Mouse (Mus musculus) ZHBTc4 (cell line): ENCODE measurements around the gene Idua.
"Not testable (repeated sequence)": the region's sequence is repeated elsewhere in the genome, so short reads cannot be mapped to it uniquely, and the experiment has no call there.

ENCODE experiments used
- DNase-seq: peaks from one replicate; pipeline ENCODE4 v3.0.0-alpha.2; 2011; ENCODE audit warnings: low read depth, low spot score

Gene Idua

GRCm38 (mm10) chr5:108659698-108660631 is at the start of gene Idua:
Idua (plus strand) TSS chr5:108660331.
- DNase-seq: peak; percentile 27

DNA sequence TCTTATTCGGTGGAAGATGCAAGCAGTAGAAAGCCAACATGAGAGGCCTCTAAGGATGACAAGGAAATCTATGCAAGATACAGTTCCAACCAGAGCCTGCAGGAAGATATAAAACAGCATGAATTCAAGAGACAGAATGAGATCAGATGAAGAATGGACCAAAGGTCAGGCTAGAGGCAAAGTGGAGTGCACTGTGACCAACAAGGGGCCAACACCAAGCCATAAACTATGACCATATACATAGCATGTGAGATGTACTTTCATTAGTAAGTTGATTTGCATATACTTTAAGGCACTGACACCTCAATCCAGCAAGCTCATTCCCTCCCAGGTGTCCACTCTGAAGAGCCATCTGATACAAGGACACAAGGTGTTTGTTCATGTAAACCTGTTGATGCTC is 49.7 kb upstream of the Idua start:
- DNase-seq: no peak

DNA sequence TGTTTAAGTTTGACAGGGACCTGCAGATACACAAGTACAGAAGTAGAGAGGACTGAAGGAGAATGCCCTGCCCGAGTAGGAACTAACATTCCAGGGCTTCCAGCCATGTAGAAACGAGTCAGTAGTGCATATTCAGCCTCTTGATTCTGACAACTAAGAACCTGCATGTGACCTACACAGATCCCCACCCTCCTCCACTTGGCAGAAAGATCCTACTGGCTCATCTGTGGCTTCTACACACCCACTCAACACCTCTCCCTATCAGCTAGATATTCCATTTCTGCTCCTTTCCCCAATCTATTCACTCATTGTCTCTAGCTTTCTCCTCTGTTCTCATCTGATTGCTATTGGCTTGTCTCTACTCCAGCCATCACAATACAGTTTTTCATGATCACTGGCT is 38.3 kb upstream of the Idua start:
- DNase-seq: no peak

GRCm38 (mm10) chr5:108626050-108626660 is 34.0 kb upstream of the Idua start:
- DNase-seq: no peak

- peak; percentile 36 for DNase-seq
These were observed 31.1 kb upstream of the Idua start for GRCm38 (mm10) chr5:108628891-108629633.

DNA sequence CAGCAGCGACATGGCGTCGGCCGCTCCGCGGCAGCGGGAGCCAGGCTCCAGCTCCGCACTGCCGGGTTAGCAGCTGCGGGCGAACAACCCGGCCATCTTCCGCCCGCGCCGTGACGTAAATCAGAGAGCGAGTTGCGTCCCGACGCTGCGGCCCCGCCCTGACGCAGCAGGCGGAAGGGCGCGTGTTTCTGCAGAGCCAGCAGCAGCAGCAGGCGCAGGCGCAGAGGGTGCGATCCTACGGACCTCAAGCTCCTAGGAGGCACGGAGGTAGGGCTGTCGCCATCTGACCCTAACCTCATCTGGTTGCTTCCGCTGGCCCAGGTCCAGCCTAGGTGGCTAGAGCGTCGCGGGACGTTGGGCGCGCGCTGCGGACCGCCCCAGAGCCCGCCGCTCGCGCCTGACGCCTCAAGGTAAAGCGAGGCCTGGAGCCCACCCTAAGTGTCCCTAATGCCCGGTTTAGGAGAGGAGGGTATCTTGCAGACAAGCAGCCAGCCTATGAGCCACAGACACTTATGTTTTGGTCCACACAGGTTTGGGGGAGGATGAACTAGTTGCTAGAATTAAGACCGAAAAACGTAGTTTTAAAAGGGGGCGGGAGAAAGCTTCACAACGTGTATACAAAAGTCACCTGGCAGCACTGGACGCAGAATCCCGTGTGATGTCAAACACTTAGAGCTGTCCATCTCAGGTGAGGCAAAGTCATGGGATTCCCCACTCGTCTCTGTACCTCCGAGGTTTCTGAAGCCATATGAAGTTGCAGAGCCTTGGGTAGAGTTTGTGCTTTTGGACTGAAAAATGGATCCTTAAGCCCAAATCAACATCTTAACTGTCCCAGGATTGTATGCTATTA is 30.3 kb upstream of the Idua start, which contains the start of the genes Gak and Tmem175:
Gene Gak (minus strand): TSS at position 122 of the 850 bp plus-strand sequence.
Gene Tmem175 (plus strand): TSS at position 137 of the 850 bp plus-strand sequence.
- peak; percentile 98 for DNase-seq

DNA sequence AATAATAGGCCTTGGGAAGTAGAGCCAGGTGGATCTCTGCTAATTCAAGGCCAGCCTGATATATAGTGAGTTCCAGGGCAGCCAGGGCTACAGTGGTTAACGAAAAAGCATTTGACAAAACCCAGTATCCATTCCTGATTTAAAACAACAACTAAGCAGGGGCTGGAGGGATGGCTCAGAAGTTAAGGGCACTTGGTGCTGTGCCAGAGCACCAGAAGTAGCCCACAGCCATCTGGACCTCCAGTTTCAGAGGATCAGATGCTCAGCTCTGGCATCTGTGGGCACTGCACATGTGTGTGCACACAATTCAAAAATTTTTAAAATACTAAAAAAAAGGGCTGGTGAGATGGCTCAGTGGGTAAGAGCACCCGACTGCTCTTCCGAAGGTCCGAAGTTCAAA is 26.5 kb upstream of the Idua start:
- no peak for DNase-seq

GRCm38 (mm10) chr5:108634088-108634487 is 26.0 kb upstream of the Idua start:
- DNase-seq: not testable (repeated sequence)

- no peak for DNase-seq
These were observed 24.0 kb upstream of the Idua start for GRCm38 (mm10) chr5:108636172-108636571.

DNA sequence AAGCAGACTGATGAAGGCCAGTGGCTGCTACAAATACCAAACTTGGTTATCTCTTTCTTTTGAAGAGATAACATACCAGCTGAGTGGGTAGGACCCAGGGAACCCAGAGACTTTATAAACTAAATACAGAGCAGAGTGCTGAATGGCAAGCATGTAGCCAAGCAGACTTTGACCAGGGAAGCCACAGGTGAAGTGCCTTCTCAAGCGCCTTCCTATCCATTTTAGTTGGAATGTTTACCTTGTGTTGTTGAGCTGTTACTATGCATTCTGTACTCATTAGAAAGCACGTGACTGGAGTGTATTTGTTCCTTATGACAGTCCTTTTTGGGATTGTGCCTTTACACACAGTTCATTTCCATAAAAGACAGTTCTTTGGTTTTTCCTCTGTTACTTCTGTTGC is 16.5 kb upstream of the Idua start:
- no peak for DNase-seq

GRCm38 (mm10) chr5:108645651-108646342 is 14.3 kb upstream of the Idua start:
- DNase-seq: no peak

- DNase-seq: no peak
These were observed 13.8 kb upstream of the Idua start for GRCm38 (mm10) chr5:108646343-108646660.

GRCm38 (mm10) chr5:108647311-108647710 is 12.8 kb upstream of the Idua start:
- no peak for DNase-seq

DNA sequence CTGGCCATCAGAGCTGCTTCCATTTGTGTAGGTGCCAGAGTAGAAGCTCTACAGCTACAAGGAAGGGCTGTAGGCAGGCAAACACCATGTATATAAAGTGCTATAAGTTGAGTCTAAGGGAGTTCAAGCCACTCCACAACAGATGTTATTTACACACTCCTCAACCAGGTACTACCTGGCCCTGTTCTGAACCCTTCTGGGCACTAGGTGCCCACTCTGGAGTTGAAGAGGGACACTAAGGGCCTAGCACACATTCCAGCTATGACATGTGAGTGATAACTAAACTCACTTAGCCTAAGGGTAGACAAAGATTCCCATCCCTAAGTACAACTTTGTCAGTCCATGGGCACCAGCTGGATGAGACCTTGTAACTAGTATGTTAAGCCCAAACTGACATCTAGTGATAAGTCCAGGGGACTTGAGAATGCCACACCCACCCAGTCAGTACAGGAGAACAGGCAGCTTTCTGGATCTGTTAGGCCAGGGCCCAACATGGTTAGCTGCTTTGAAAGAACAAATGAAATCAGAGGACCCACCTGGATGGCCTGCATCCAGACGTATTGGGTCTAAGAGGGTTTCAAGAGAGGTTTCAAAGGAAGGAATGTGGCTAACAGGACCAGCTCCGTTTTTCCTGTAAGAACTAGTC is 12.2 kb upstream of the Idua start:
- no peak for DNase-seq

- DNase-seq: no peak
These were observed 11.1 kb upstream of the Idua start for GRCm38 (mm10) chr5:108648937-108649576.

DNA sequence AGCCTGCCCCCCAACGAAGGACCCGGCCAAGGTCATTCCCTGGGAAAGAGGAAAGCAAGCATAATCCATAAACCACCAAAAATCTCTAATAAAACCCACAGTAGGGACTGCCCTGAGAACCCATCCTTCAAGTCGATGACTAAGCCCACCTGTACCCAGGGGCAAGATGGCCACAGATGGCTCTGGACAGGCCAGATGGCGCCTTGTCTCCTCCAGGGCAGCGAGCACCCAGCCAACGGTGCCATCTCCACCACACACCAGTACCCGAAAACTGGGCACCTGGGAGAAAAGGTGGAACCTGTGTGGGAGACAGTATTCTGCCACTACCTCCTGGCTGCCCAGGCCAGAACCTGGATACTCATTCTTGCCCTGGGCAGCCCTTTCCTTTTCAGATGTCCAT is 9.8 kb upstream of the Idua start:
- no peak for DNase-seq

GRCm38 (mm10) chr5:108651136-108651720 is 8.9 kb upstream of the Idua start:
- DNase-seq: no peak

GRCm38 (mm10) chr5:108651823-108652222 is 8.3 kb upstream of the Idua start:
- DNase-seq: peak; percentile 67

DNA sequence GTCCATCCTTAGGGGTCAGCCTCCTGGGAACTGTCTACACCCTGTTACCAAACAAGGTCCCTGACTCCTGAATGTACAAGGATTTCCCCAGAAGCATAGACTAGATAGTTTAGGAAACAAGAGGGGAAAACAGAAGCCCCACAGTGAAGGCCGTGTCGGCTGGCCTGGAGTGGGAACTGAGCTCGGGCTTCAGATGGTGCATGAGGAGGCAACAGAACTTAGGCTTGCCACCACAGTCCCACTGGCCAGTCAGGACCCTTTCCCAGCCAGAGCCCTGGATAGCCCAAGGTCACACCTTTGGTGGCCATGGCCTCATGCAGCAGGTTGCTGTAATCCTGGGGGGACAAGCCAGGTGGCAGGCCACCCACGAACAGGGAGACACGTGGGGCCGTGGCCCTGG is 6.8 kb upstream of the Idua start:
- no peak for DNase-seq
